Mouse (Mus musculus): ENCODE data around the gene Ttc7. TPM values are rescaled to one million over a fixed set of nuclear protein-coding genes. Genes with fewer than 3 reads are reported as not detected.

Ttc7 gene
- polyA plus RNA-seq, 1 experiment = not detected

DNA sequence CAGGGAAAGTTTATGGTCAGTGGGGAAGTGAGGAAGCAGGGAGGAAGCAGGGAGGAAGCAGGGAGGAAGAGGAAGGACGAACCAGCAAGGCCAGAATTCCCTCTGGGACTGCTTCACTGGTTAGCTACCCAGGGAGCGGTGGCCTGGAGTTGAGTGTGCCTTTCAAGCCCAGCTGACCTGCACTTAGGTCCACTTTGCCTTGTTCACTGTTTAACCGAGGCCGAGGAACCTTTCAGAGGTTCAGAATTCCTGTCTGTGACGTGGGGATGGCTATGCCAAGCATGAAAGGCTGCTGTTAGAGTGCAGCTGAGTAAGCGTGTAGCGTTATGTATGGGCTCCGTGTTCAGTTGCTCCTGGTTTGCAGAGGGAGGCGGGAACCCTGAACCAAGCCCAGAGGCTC is 90.6 kb downstream of the Ttc7 start:
- Histone ChIP-seq H3K4me1 (ENCODE audit: control insufficient read depth, insufficient read depth, low read length) (peaks cover 90% of the 10 kb centered on the region), H3K27ac (ENCODE audit: insufficient read depth, low read depth, low read length) (no peak overlapping the region), H3K4me3 (ENCODE audit: insufficient read depth, low read depth, low read length) (no peak overlapping the region)
- TF ChIP-seq POLR2A (IDR thresholded peaks at IDR 0.05; ENCODE audit: insufficient read depth, low read depth, low read length) (no peak), CTCF (IDR thresholded peaks at IDR 0.05; ENCODE audit: insufficient read depth, low read depth, low read length) (no peak)
- WGBS = 93% methylated on average over 9 of the region's 9 CpGs

DNA sequence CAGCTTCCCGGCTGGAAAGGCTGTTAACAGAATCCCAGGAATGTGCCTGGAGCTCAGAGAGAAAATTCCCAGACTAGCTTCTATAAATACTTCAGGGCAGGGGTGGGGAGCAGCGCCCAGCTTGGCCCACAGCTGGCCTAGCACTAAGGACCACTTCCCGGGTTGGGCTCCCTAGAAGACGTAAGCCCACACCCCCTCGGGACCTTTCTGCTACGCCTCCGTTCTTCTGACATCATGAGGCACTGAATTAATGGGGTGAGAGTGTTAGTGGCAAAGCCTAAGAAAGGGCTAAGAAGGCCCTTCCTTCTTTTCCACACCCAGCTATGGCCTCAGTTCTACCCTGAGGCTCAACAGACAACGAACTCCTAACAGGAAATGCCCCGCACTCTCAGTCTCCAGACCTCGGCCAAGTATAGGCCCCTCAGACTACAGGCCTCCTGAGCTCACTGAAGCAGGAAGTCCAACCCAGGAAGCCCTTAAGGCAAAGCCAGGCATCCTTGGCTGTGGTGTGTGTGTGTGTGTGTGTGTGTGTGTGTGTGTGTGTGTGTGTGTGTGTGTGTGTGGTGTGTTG is 93.3 kb downstream of the Ttc7 start:
- Histone ChIP-seq H3K27ac (ENCODE audit: insufficient read depth, low read depth, low read length) (peak overlapping the region; percentile 31; the same call in 1 of the 2 replicates), H3K4me1 (ENCODE audit: control insufficient read depth, insufficient read depth, low read length) (peaks cover 93% of the 10 kb centered on the region), H3K4me3 (ENCODE audit: insufficient read depth, low read depth, low read length) (no peak overlapping the region)
- TF ChIP-seq CTCF (IDR thresholded peaks at IDR 0.05; ENCODE audit: insufficient read depth, low read depth, low read length) = no peak
- TF ChIP-seq POLR2A (IDR thresholded peaks at IDR 0.05; ENCODE audit: insufficient read depth, low read depth, low read length) = no peak
- 57% methylated on average over 10 of the region's 10 CpGs for WGBS

DNA sequence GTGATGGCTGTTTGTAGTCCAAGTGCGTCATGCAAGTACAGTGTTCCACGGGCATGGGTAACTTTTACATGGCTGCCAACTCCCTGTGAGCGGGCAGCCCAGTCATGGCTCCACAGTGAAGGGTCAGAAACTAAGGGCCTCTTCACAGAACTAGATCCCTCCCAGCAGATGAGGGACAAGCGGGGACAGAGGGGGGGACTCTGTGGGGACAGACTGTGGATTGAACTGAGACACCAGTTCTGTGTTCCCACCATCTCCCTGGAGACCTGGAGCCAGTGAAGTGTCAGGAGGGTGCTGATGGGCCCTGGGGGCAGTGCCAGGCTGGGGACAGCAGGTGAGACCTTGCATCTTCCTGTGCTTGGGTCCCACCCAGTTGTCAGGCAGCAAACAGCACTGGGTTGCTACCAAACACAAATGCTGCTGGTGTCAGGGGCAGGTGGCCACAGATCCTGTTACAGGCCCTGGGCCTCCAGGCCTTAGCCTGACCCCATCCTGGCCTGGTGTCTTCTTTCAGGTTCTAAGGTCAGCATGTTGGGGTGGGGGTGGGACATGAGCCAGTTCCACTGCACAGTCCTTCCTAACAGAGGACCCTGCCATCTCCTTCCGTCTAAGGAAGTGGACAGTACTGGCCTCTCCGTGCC is 94.3 kb downstream of the Ttc7 start:
- H3K4me3 ChIP-seq (ENCODE audit: insufficient read depth, low read depth, low read length) = no peak overlapping the region
- WGBS = 81% methylated on average over 6 of the region's 6 CpGs
- TF ChIP-seq CTCF (IDR thresholded peaks at IDR 0.05; ENCODE audit: insufficient read depth, low read depth, low read length) = no peak
- TF ChIP-seq POLR2A (IDR thresholded peaks at IDR 0.05; ENCODE audit: insufficient read depth, low read depth, low read length) = no peak
- peak overlapping the region; percentile 90 for H3K27ac ChIP-seq (ENCODE audit: insufficient read depth, low read depth, low read length)
- peaks cover 91% of the 10 kb centered on the region for H3K4me1 ChIP-seq (ENCODE audit: control insufficient read depth, insufficient read depth, low read length)

DNA sequence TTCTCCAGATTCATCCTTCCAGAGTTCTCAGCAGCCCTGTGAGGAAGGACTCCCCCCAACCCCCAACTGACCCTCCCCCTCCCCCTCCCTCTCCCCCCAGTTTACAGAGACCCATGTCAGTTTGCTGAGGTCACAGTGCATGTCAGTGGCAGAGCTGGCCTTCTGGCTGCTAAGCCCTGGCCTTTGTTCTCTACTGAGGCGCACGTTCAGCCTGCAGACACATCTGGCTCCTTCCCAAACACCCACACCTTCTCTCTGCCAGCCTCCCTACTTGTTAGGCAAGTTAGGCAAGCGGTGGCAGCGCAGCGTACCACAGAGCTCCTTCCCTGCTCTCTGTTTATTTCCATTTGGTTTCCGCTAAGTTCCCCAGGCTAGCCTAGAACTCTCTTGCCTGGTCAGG is 94.8 kb downstream of the Ttc7 start:
- no peak overlapping the region for H3K4me3 ChIP-seq (ENCODE audit: insufficient read depth, low read depth, low read length)
- TF ChIP-seq CTCF (IDR thresholded peaks at IDR 0.05; ENCODE audit: insufficient read depth, low read depth, low read length) = no peak
- no peak for TF ChIP-seq POLR2A (IDR thresholded peaks at IDR 0.05; ENCODE audit: insufficient read depth, low read depth, low read length)
- H3K4me1 ChIP-seq (ENCODE audit: control insufficient read depth, insufficient read depth, low read length) = peaks cover 91% of the 10 kb centered on the region
- WGBS = 31% methylated on average over 6 of the region's 6 CpGs
- peak overlapping the region; percentile 90 for H3K27ac ChIP-seq (ENCODE audit: insufficient read depth, low read depth, low read length)

DNA sequence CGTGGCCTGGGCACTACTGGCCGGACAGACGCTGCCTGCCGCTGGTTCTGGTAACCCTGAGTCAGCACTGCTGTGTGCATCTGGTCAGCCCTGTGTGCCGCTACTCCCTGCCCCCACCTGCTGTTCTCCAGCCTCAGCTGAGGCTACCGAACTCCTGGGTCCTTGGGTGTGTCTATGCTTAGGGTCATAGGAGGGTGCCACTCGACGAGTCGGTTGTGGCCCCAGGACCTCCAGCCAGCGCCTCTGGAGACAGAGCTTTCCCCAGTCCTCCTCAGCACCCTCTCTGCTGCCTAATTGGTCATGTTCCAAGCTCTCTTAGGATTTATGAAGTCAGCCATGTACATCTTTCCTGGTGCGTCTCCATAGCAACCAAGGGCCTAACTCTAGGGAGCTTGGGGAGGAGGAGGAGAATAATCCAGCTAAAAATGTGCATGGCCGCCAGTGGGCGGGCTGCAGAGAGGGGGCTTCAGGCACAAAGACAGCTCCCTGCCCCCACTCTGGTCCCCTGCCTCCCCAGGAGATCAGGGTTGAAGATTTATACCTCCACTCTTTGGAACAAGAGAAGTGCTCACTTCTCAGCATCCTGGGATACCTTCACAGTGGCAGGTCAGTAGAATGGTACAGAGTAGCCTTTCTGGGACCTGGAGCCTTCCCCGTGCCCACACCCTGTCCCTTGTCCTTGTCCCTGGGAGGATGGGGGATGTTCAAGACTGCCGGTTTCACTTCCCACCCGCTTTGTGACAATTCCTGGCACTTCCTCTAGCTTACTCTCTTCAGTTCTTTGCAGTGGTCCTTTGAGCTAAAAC is 95.9 kb downstream of the Ttc7 start:
- 33% methylated on average over 16 of the region's 16 CpGs for WGBS
- Histone ChIP-seq H3K4me3 (ENCODE audit: insufficient read depth, low read depth, low read length) (peak overlapping the region; percentile 25), H3K27ac (ENCODE audit: insufficient read depth, low read depth, low read length) (peak overlapping the region; percentile 96), H3K4me1 (ENCODE audit: control insufficient read depth, insufficient read depth, low read length) (peaks cover 89% of the 10 kb centered on the region)
- TF ChIP-seq POLR2A (IDR thresholded peaks at IDR 0.05; ENCODE audit: insufficient read depth, low read depth, low read length) (no peak), CTCF (IDR thresholded peaks at IDR 0.05; ENCODE audit: insufficient read depth, low read depth, low read length) (no peak)

DNA sequence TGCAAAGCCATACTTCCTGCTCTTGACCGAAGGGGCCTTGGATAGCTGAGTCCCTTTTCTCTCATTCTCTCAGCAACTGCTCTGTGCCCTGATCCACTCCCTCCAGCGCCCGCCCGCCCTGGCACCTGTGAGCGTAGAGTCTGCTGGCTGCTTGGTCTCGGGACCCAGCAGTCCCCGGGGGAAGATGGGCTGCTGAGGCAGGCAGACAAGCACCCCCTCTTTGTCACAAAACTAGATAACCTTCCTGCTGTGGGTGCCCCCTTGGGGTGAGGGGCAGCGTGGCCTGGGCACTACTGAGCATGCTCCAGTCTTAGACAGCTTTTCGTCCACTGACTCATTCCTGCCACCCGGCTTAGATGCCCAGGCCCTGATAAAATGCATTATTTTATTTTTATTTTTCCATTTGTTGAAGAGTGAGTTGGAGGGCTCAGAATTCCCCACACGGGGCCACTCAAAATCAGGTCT is 96.5 kb downstream of the Ttc7 start:
- peaks cover 87% of the 10 kb centered on the region for H3K4me1 ChIP-seq (ENCODE audit: control insufficient read depth, insufficient read depth, low read length)
- peak overlapping the region; percentile 25 for H3K4me3 ChIP-seq (ENCODE audit: insufficient read depth, low read depth, low read length)
- H3K27ac ChIP-seq (ENCODE audit: insufficient read depth, low read depth, low read length) = peak overlapping the region; percentile 96
- 34% methylated on average over 11 of the region's 11 CpGs for whole genome bisulfite sequencing
- TF ChIP-seq CTCF (IDR thresholded peaks at IDR 0.05; ENCODE audit: insufficient read depth, low read depth, low read length) = no peak
- no peak for TF ChIP-seq POLR2A (IDR thresholded peaks at IDR 0.05; ENCODE audit: insufficient read depth, low read depth, low read length)

DNA sequence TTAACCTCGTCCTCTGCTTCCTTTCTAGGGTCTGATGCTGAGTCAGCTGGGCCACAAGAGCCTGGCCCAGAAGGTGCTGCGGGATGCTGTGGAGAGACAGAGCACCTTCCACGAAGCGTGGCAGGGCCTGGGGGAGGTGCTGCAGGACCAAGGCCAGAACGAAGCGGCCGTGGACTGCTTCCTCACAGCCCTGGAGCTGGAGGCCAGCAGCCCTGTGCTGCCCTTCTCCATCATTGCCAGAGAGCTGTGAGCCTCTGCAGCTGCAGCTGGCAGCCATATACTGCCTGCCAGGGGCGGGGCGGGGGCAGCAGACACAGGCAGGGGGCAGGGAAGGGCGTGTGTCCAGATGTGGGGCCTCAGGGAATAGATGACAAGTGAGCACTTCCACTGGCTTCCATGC is 97.1 kb downstream of the Ttc7 start:
- Histone ChIP-seq H3K27ac (ENCODE audit: insufficient read depth, low read depth, low read length) (peak overlapping the region; percentile 96), H3K4me1 (ENCODE audit: control insufficient read depth, insufficient read depth, low read length) (peaks cover 87% of the 10 kb centered on the region), H3K4me3 (ENCODE audit: insufficient read depth, low read depth, low read length) (no peak overlapping the region)
- TF ChIP-seq POLR2A (IDR thresholded peaks at IDR 0.05; ENCODE audit: insufficient read depth, low read depth, low read length) (no peak), CTCF (IDR thresholded peaks at IDR 0.05; ENCODE audit: insufficient read depth, low read depth, low read length) (no peak)
- 28% methylated on average over 10 of the region's 10 CpGs for WGBS

DNA sequence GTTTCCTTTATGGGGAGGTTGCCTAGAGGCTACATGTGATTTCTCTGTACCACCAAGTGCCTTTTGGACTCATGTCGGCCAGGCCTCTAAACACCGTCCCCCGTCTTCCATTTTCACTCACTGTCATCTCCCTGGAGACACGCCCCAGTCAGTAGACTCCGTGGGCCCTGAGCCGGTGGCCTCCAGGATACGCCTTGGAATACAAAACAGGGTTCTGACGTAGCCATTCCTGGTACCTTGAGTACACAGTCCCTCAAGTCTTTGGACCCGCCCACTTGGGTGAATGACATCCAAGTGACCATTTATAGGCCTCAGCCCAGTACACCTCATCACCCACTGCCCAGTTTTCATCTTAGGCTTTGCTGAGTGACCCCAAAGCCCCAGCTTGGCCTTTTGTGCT is 98.0 kb downstream of the Ttc7 start:
- peaks cover 80% of the 10 kb centered on the region for H3K4me1 ChIP-seq (ENCODE audit: control insufficient read depth, insufficient read depth, low read length)
- peak overlapping the region; percentile 65 for H3K27ac ChIP-seq (ENCODE audit: insufficient read depth, low read depth, low read length)

DNA sequence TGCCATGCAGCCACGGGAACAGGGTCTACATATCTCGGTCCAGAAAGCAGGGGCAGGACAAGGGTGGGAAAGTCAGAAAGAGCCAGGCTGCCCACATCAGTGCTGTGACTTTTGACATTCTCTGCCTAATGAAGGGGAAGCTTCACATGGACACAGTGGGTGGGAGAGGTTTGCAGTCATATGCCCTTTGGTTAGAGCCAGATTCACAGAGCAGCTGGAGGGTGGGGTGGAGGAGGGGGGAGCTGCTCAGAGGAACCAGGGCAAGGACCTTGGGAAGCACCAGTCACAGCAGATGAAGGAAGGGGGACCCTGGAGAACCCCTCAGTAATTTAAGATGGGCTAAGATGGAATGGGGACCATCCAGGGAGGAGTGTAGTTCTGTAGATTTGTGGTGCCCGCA is 103.1 kb downstream of the Ttc7 start:
- H3K4me1 ChIP-seq (ENCODE audit: control insufficient read depth, insufficient read depth, low read length) = peaks cover 37% of the 10 kb centered on the region
- TF ChIP-seq CTCF (IDR thresholded peaks at IDR 0.05; ENCODE audit: insufficient read depth, low read depth, low read length) = no peak
- no peak for TF ChIP-seq POLR2A (IDR thresholded peaks at IDR 0.05; ENCODE audit: insufficient read depth, low read depth, low read length)

More for the DNA sequence above, 98.0 kb downstream of the Ttc7 start:
- H3K4me3 ChIP-seq (ENCODE audit: insufficient read depth, low read depth, low read length) = no peak overlapping the region
- TF ChIP-seq POLR2A (IDR thresholded peaks at IDR 0.05; ENCODE audit: insufficient read depth, low read depth, low read length) (no peak), CTCF (IDR thresholded peaks at IDR 0.05; ENCODE audit: insufficient read depth, low read depth, low read length) (no peak)
- WGBS = 84% methylated on average over 9 of the region's 9 CpGs

More for the DNA sequence above, 103.1 kb downstream of the Ttc7 start:
- H3K4me3 ChIP-seq (ENCODE audit: insufficient read depth, low read depth, low read length) = no peak overlapping the region
- H3K27ac ChIP-seq (ENCODE audit: insufficient read depth, low read depth, low read length) = no peak overlapping the region
- WGBS = 83% methylated on average over 3 of the region's 3 CpGs

Measured in olfactory bulb, adult 2 months (tissue).